Mouse (Mus musculus) thymus, adult 2 months (tissue): ENCODE results near the gene Gm21992.

ENCODE experiments used
- CTCF ChIP-seq: fragments of 200-500 bp; IDR thresholded peaks from 2 replicates; pipeline ENCODE4 v1.5.1; 2012; ENCODE audit warnings: mild to moderate bottlenecking, control low read depth, low read length, moderate library complexity, borderline replicate concordance; ENCODE audit not compliant: control insufficient read depth, poor library complexity, insufficient read depth; ENCODE audit errors: extremely low read depth
- POLR2A ChIP-seq: fragments of 200-500 bp; IDR thresholded peaks from 2 replicates; pipeline ENCODE4 v1.6.1; 2012; ENCODE audit warnings: mild to moderate bottlenecking, low read length, control low read depth, moderate library complexity; ENCODE audit not compliant: control insufficient read depth, poor library complexity, insufficient read depth; ENCODE audit errors: extremely low read depth

GRCm38 (mm10) chr19:4840848-4841247 is 29.4 kb upstream of the Gm21992 start:
- TF ChIP-seq CTCF (no peak), POLR2A (no peak)
